Comparison of ENCODE assay signal across 8 mouse cellular contexts in the genomic region with DNA sequence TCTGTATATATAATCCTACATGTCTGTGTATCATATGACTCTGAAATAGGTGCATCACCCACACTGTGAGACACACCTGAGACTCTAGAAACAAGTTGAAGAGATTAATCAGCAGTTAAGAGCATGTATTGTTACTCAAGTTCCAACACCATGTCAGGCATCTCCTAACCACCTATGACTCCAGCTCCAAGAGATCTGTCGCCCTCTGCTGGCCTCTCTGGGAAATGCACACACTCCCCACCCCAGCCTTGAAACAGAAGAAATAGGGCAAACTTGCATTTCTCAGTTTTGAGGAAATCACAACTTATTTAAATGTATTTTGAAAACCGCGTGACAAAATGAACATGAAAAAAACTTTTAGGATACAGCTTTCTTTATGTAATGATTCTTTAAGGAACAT. TPM values are rescaled to one million over a fixed set of nuclear protein-coding genes. Genes with fewer than 3 reads are reported as not detected.
DNase-seq lines count a peak whose midpoint lies in the region; ATAC-seq lines count a peak whose summit lies in the region.

No protein-coding gene starts in this region.

- peak; percentile 94 for ATAC-seq in common myeloid progenitor, adult 5-6 weeks (replicated peaks; ENCODE audit: low read depth, poor library complexity, severe bottlenecking)
- ATAC-seq in granulocyte monocyte progenitor cell, adult 5-6 weeks (replicated peaks; ENCODE audit: poor library complexity, severe bottlenecking) = peak; percentile 93
- no peak for ATAC-seq in erythroblast, adult 5-6 weeks (replicated peaks; ENCODE audit: low FRiP score, poor library complexity, severe bottlenecking)

- peak; percentile 28 to 47 for DNase-seq in CD8-positive naive resting alpha-beta T cell, adult 2 months (ENCODE audit: low read depth in 2 of 2, low spot score in 2 of 2)
- DNase-seq in T-cell, adult 2 months (ENCODE audit: low spot score) = peak; percentile 20
- DNase-seq in layer of hippocampus, adult 11-12 months (ENCODE audit: low spot score) = peak; percentile 78
- DNase-seq in lung, postnatal 14 days = peak; percentile 82
- DNase-seq in right cerebral cortex, postnatal 36 days (ENCODE audit: low spot score in 2 of 2) = peak; percentile 20 to 45

RNA-seq across cellular contexts. Expression of a gene that starts 23.4 kb away (rescaled TPM):
- not detected in 2 replicates for total RNA-seq in common myeloid progenitor, adult 5-6 weeks (2017)
- not detected in 2 replicates for total RNA-seq in granulocyte monocyte progenitor cell, adult 5-6 weeks (2014; fragmentation: Nextera tagmentation)
- total RNA-seq in granulocyte monocyte progenitor cell, adult 5-6 weeks (2017) = not detected in 2 replicates
- not detected in 2 replicates for total RNA-seq in erythroblast, adult 5-6 weeks (2015; ENCODE audit: low replicate concordance)
- not detected in 2 replicates for total RNA-seq in erythroblast, adult 5-6 weeks (2017; ENCODE audit: low replicate concordance)

RNA-seq across cellular contexts. Expression of a gene that starts 38.8 kb away (rescaled TPM):
- total RNA-seq in common myeloid progenitor, adult 5-6 weeks (2017) = 0.46 TPM in 1 of 2 replicates, not detected in the other
- 1.3 TPM in 1 of 2 replicates, not detected in the other for total RNA-seq in granulocyte monocyte progenitor cell, adult 5-6 weeks (2014; fragmentation: Nextera tagmentation)
- total RNA-seq in granulocyte monocyte progenitor cell, adult 5-6 weeks (2017) = 0.13 and 2.4 TPM in 2 replicates
- 11.5 and 12.1 TPM in 2 replicates for total RNA-seq in erythroblast, adult 5-6 weeks (2015; ENCODE audit: low replicate concordance)
- total RNA-seq in erythroblast, adult 5-6 weeks (2017; ENCODE audit: low replicate concordance) = 7.0 and 7.8 TPM in 2 replicates

Comparison
In these comparisons a context has a peak if more than half of its experiments do, and no peak if none do; other contexts are left out.
1. DNase-seq: peak in every context shown above with its lines; median percentile 82 in lung, postnatal 14 days; 78 in layer of hippocampus, adult 11-12 months; 38 in CD8-positive naive resting alpha-beta T cell, adult 2 months; 32 in right cerebral cortex, postnatal 36 days; 20 in T-cell, adult 2 months.